Mouse (Mus musculus) testis, adult 2 months (tissue): ENCODE results near the gene Grik3. TPM values are rescaled to one million over a fixed set of nuclear protein-coding genes. Genes with fewer than 3 reads are reported as not detected.

Experiments
- H3K27ac ChIP-seq: fragments of 200-500 bp; 2 replicates; pipeline ENCODE4 v1.5.1; 2012; ENCODE audit warnings: low read depth, low read length; ENCODE audit not compliant: control insufficient read depth, insufficient read depth
- H3K27me3 ChIP-seq: fragments of 200-500 bp; 2 replicates; pipeline ENCODE4 v1.6.1; 2012; ENCODE audit warnings: mild to moderate bottlenecking, low read length, moderate library complexity; ENCODE audit not compliant: control insufficient read depth, insufficient read depth
- H3K36me3 ChIP-seq: fragments of 200-500 bp; 2 replicates; pipeline ENCODE4 v1.6.1; 2012; ENCODE audit warnings: mild to moderate bottlenecking, low read length; ENCODE audit not compliant: control insufficient read depth, insufficient read depth
- H3K4me1 ChIP-seq: fragments of 200-500 bp; 2 replicates; pipeline ENCODE4 v1.6.1; 2012; ENCODE audit warnings: low read length; ENCODE audit not compliant: control insufficient read depth, insufficient read depth
- H3K4me3 ChIP-seq: fragments of 200-500 bp; 2 replicates; pipeline ENCODE4 v1.5.1; 2012; ENCODE audit warnings: low read depth, mild to moderate bottlenecking, low read length, moderate library complexity, mixed read lengths; ENCODE audit not compliant: control insufficient read depth
- CTCF ChIP-seq: fragments of 200-500 bp; IDR thresholded peaks from 2 replicates; pipeline ENCODE4 v1.5.1; 2012; ENCODE audit warnings: low read depth, mild to moderate bottlenecking, inconsistent platforms, low read length, moderate library complexity; ENCODE audit not compliant: control insufficient read depth, insufficient read depth, insufficient replicate concordance
- POLR2A ChIP-seq: fragments of 200-500 bp; IDR thresholded peaks from 2 replicates; pipeline ENCODE4 v1.6.1; 2012; ENCODE audit warnings: low read depth, mild to moderate bottlenecking, inconsistent platforms, low read length, moderate library complexity; ENCODE audit not compliant: control insufficient read depth
- polyA plus RNA-seq: library from polyadenylated mRNA; depleted of rRNA; stranded (reverse); fragments of >200 nt; gene quantifications from 2 replicates; pipeline ENCODE4 v1.2.3, GENCODE M21; 2012

Grik3 gene
- polyA plus RNA-seq, 1 experiment, result 0.38 TPM

- Histone ChIP-seq H3K4me1 (no peaks in the 10 kb centered on the region), H3K36me3 (no peaks in the 10 kb centered on the region), H3K4me3 (no peak overlapping the region), H3K27ac (no peak overlapping the region), H3K27me3 (no peaks in the 10 kb centered on the region)
- TF ChIP-seq POLR2A (no peak), CTCF (no peak)
Observed at GRCm38 (mm10) chr4:125518861-125519260, 28.4 kb downstream of the Grik3 start.

- no peaks in the 10 kb centered on the region for H3K27me3 ChIP-seq
Observed at GRCm38 (mm10) chr4:125522931-125523330, 32.4 kb downstream of the Grik3 start.

GRCm38 (mm10) chr4:125525266-125525665 is 34.8 kb downstream of the Grik3 start:
- Histone ChIP-seq H3K27me3 (no peaks in the 10 kb centered on the region), H3K4me3 (no peak overlapping the region)
- TF ChIP-seq POLR2A (no peak), CTCF (no peak)

More at GRCm38 (mm10) chr4:125522931-125523330, 32.4 kb downstream of the Grik3 start:
- no peak overlapping the region for H3K4me3 ChIP-seq
- H3K36me3 ChIP-seq, result no peaks in the 10 kb centered on the region
- TF ChIP-seq CTCF (no peak), POLR2A (no peak)
- no peak overlapping the region for H3K27ac ChIP-seq
- no peaks in the 10 kb centered on the region for H3K4me1 ChIP-seq

GRCm38 (mm10) chr4:125526425-125526824 is 35.9 kb downstream of the Grik3 start:
- TF ChIP-seq POLR2A (no peak), CTCF (no peak)
- Histone ChIP-seq H3K4me1 (no peaks in the 10 kb centered on the region), H3K27ac (no peak overlapping the region), H3K4me3 (no peak overlapping the region), H3K36me3 (no peaks in the 10 kb centered on the region), H3K27me3 (no peaks in the 10 kb centered on the region)

More at GRCm38 (mm10) chr4:125525266-125525665, 34.8 kb downstream of the Grik3 start:
- Histone ChIP-seq H3K4me1 (no peaks in the 10 kb centered on the region), H3K36me3 (no peaks in the 10 kb centered on the region), H3K27ac (no peak overlapping the region)

GRCm38 (mm10) chr4:125533965-125534364 is 43.5 kb downstream of the Grik3 start:
- no peak overlapping the region for H3K27ac ChIP-seq
- H3K4me3 ChIP-seq, result no peak overlapping the region
- peaks cover 5% of the 10 kb centered on the region for H3K4me1 ChIP-seq
- TF ChIP-seq POLR2A, result no peak
- no peak for TF ChIP-seq CTCF
- H3K27me3 ChIP-seq, result no peaks in the 10 kb centered on the region
- H3K36me3 ChIP-seq, result no peaks in the 10 kb centered on the region

- peaks cover 5% of the 10 kb centered on the region for H3K4me1 ChIP-seq
- no peak overlapping the region for H3K27ac ChIP-seq
- H3K36me3 ChIP-seq, result no peaks in the 10 kb centered on the region
- no peak overlapping the region for H3K4me3 ChIP-seq
- no peak for TF ChIP-seq CTCF
- TF ChIP-seq POLR2A, result no peak
- no peaks in the 10 kb centered on the region for H3K27me3 ChIP-seq
Observed at GRCm38 (mm10) chr4:125534449-125534848, 43.9 kb downstream of the Grik3 start.

GRCm38 (mm10) chr4:125534991-125535401 is 44.5 kb downstream of the Grik3 start:
- Histone ChIP-seq H3K4me1 (peaks cover 5% of the 10 kb centered on the region), H3K4me3 (no peak overlapping the region)

GRCm38 (mm10) chr4:125535465-125535864 is 45.0 kb downstream of the Grik3 start:
- Histone ChIP-seq H3K36me3 (no peaks in the 10 kb centered on the region), H3K4me3 (no peak overlapping the region), H3K4me1 (peaks cover 5% of the 10 kb centered on the region), H3K27ac (no peak overlapping the region), H3K27me3 (no peaks in the 10 kb centered on the region)
- TF ChIP-seq CTCF, result no peak
- no peak for TF ChIP-seq POLR2A

More at GRCm38 (mm10) chr4:125534991-125535401, 44.5 kb downstream of the Grik3 start:
- H3K27me3 ChIP-seq, result no peaks in the 10 kb centered on the region
- no peaks in the 10 kb centered on the region for H3K36me3 ChIP-seq
- no peak overlapping the region for H3K27ac ChIP-seq
- no peak for TF ChIP-seq CTCF
- TF ChIP-seq POLR2A, result no peak
